Mouse (Mus musculus) C3H10T1/2 (cell line): ENCODE results near the gene Olfr558. TPM values are rescaled to one million over a fixed set of nuclear protein-coding genes. Genes with fewer than 3 reads are reported as not detected.

ENCODE experiments used
- polyA plus RNA-seq, 2 experiments: library from polyadenylated mRNA; unstranded; fragments of >200 nt; fragmentation: generic; extraction: Trizol; gene quantifications; one replicate each; pipeline ENCODE4 v1.2.1; 2012; ENCODE audit warnings: missing spikeins in 2 of 2

Gene Olfr558
- not detected for polyA plus RNA-seq

GRCm38 (mm10) chr7:102701915-102702314 is at the start of gene Olfr558:
Olfr558 (plus strand) TSS chr7:102702215.

DNA sequence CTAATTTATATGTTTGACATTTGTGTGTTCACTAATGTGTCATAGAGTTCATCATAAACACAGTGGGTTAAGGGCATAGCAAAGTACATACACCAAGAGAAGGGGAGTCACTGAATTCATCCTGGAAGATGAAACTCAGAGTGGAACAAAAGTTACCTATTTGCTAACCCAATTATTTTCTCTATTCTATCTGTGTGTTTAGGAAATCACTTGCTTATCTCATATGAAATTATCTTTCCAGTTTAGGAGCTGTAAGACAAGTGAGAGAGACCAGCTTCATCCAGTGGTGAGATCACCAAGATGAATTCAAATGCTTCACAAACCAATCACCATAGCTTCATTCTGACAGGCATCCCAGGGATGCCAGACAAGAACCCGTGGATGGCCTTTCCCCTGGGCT is 43.5 kb upstream of the Olfr558 start, which contains the start of gene Olfr555:
TSS of gene Olfr555 (plus strand) at position 301 of the 400 bp plus-strand sequence.

GRCm38 (mm10) chr7:102664599-102664998 is 37.4 kb upstream of the Olfr558 start, which contains the start of gene Olfr556:
Olfr556 (plus strand) TSS chr7:102664899.

GRCm38 (mm10) chr7:102686944-102687501 is 15.0 kb upstream of the Olfr558 start, which contains the start of gene Trim68:
Trim68 (minus strand) TSS chr7:102687327.

GRCm38 (mm10) chr7:102695358-102696125 is 6.5 kb upstream of the Olfr558 start, which contains the start of gene Olfr557:
Olfr557 (plus strand) TSS chr7:102695910.

DNA sequence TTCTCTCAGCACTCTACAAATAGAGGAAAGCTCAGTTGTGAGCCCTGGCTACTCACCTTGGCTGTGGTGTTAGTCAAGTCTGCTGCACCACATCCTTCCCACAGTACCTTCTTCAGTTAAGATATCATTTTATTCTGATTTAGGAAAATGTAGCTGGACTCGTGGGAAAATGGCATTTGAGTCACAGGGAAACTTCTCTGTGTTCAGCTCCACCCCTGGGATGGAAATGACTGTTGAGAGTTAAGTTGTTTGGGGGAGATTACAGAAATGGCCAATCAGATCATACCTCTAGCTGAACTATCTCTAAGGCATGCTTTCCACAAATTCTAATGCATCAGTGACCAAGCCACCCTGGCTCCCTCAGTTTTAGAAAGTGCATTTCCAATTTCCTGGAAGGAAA is 17.0 kb downstream of the Olfr558 start, which contains the start of gene Olfr33:
TSS of gene Olfr33 (minus strand) at position 101 of the 400 bp plus-strand sequence.

DNA sequence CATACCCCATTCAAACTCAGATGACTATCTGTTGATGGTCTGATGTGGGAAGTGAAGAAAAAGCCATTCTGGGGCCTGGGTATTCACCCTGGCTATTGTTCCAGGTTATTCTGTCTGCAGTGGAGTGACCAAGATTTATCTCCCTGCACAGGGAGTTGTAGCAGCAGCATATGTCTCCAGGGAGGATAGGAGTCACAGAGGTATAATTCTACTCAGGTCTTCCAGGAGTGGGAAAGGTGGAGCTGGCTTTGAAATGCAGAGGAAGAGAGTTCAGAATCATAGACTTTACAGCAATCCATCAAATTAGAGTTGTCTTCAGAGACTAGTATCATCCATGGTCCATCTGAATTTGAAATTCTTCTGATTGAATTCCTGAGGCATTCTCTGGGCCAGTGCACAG is 25.4 kb downstream of the Olfr558 start, which contains the start of gene Olfr559:
TSS of gene Olfr559 (minus strand) at position 101 of the 400 bp plus-strand sequence.

DNA sequence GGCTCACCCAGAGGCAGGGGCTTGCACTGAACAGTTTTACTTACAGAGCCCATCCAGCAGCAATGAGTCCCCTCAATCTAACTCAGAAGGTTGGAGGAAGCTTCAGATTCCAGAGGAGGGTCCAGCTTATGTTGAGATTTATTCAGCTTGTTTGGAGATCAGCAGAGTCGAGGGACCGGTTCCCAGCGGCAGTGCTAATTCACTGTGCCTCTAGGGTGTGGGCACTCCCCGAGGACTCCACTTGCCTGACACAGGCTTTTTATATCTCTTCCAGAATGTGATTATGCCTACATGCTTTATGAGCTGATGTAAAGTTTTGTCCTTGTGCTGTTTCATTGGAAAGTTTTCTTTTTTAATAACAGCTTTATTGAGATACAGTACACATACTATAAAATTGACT is 57.3 kb downstream of the Olfr558 start, which contains the start of the genes Olfr560 and Olfr78:
TSS of gene Olfr560 (minus strand) at position 101 of the 400 bp plus-strand sequence.
TSS of gene Olfr78 (minus strand) at position 206 of the 400 bp plus-strand sequence.

Other genes starting within 250 kb of the Olfr558 start
- gene Olfr543, start 220.5 kb upstream of the Olfr558 start, polyA plus RNA-seq: under 1 TPM in 1 of 2 experiments, not detected in 1; 0.12 TPM
- gene Olfr544, start 213.9 kb upstream of the Olfr558 start, polyA plus RNA-seq: under 1 TPM in 1 of 2 experiments, not detected in 1; 0.04 TPM
- gene Olfr545, start 202.6 kb upstream of the Olfr558 start, polyA plus RNA-seq: not detected
- not detected for gene Olfr547, start 167.5 kb upstream of the Olfr558 start, polyA plus RNA-seq
- not detected for gene Olfr548-ps1, start 161.3 kb upstream of the Olfr558 start, polyA plus RNA-seq
- not detected for gene Olfr549, start 152.3 kb upstream of the Olfr558 start, polyA plus RNA-seq
- 1 to 10 TPM in 1 of 2 experiments, under 1 TPM in 1; 0.23 to 3.9 TPM for gene Trim21, start 136.7 kb upstream of the Olfr558 start, polyA plus RNA-seq
- gene Olfr550, start 130.8 kb upstream of the Olfr558 start, polyA plus RNA-seq: not detected
- not detected for gene Olfr551, start 110.3 kb upstream of the Olfr558 start, polyA plus RNA-seq
- not detected for gene Olfr552, start 104.4 kb upstream of the Olfr558 start, polyA plus RNA-seq
- not detected for gene Olfr553, start 84.0 kb upstream of the Olfr558 start, polyA plus RNA-seq
- gene Olfr554, start 63.8 kb upstream of the Olfr558 start, polyA plus RNA-seq: not detected
- not detected for gene Olfr555, start 43.4 kb upstream of the Olfr558 start, polyA plus RNA-seq
- not detected for gene Olfr556, start 37.3 kb upstream of the Olfr558 start, polyA plus RNA-seq
- gene Trim68, start 14.9 kb upstream of the Olfr558 start, polyA plus RNA-seq: 1 to 10 TPM in 1 of 2 experiments, under 1 TPM in 1; 0.36 to 3.6 TPM
- gene Olfr557, start 6.3 kb upstream of the Olfr558 start, polyA plus RNA-seq: not detected
- gene Olfr33, start 16.9 kb downstream of the Olfr558 start, polyA plus RNA-seq: not detected
- not detected for gene Olfr559, start 25.3 kb downstream of the Olfr558 start, polyA plus RNA-seq
- not detected for gene Olfr560, start 57.2 kb downstream of the Olfr558 start, polyA plus RNA-seq
- not detected for gene Olfr78, start 57.3 kb downstream of the Olfr558 start, polyA plus RNA-seq
- not detected for gene Olfr561, start 69.0 kb downstream of the Olfr558 start, polyA plus RNA-seq
- gene Olfr564, start 101.3 kb downstream of the Olfr558 start, polyA plus RNA-seq: not detected
- not detected for gene Olfr566, start 156.6 kb downstream of the Olfr558 start, polyA plus RNA-seq
- gene Olfr568, start 174.9 kb downstream of the Olfr558 start, polyA plus RNA-seq: not detected
- gene Olfr569, start 188.7 kb downstream of the Olfr558 start, polyA plus RNA-seq: not detected
- gene Olfr570, start 192.4 kb downstream of the Olfr558 start, polyA plus RNA-seq: not detected
- gene Olfr571, start 215.3 kb downstream of the Olfr558 start, polyA plus RNA-seq: not detected
- not detected for gene Olfr572, start 222.2 kb downstream of the Olfr558 start, polyA plus RNA-seq
- not detected for gene Olfr573-ps1, start 240.4 kb downstream of the Olfr558 start, polyA plus RNA-seq
- gene Olfr574, start 246.3 kb downstream of the Olfr558 start, polyA plus RNA-seq: not detected